Mouse (Mus musculus) C2C12 (cell line): ENCODE data around the gene Proz.

Source experiments
- CTCF ChIP-seq: IDR thresholded peaks from one replicate; pipeline ENCODE4 v1.5.1; 2011; ENCODE audit not compliant: control insufficient read depth, insufficient read depth, insufficient read length
- FOSL1 ChIP-seq: IDR thresholded peaks from one replicate; pipeline ENCODE4 v1.8.0; 2011; ENCODE audit warnings: mild to moderate bottlenecking, low read length; ENCODE audit not compliant: poor library complexity, insufficient read depth, severe bottlenecking
- MAX ChIP-seq: IDR thresholded peaks from one replicate; pipeline ENCODE4 v1.6.1; 2011; ENCODE audit warnings: mild to moderate bottlenecking, control low read depth
- MYOD1 ChIP-seq: IDR thresholded peaks from one replicate; pipeline ENCODE4 v1.6.1; 2011; ENCODE audit warnings: low read depth; ENCODE audit not compliant: control insufficient read depth, insufficient read length
- MYOG ChIP-seq: IDR thresholded peaks from one replicate; pipeline ENCODE4 v1.6.1; 2011; ENCODE audit not compliant: control insufficient read depth, insufficient read length; ENCODE audit errors: extremely low read depth
- USF1 ChIP-seq: IDR thresholded peaks from one replicate; pipeline ENCODE4 v1.6.1; 2011; ENCODE audit warnings: low read depth, mild to moderate bottlenecking, control low read depth, moderate library complexity

GRCm38 (mm10) chr8:13021830-13022229 is 38.9 kb upstream of the Proz start:
- TF ChIP-seq CTCF (no peak), USF1 (no peak), MAX (no peak), MYOG (no peak), FOSL1 (no peak), MYOD1 (no peak)
